Mouse (Mus musculus) left cerebral cortex, postnatal 36 days (tissue): ENCODE results near the gene Fcrl5. TPM values are rescaled to one million over a fixed set of nuclear protein-coding genes. Genes with fewer than 3 reads are reported as not detected.
A peak's percentile ranks its signal among the peaks of the same experiment; 100 is the strongest.

Experiments
- DNase-seq, 2 experiments: peaks; one replicate each; pipeline ENCODE4 v3.0.0; 2021 to 2022; ENCODE audit warnings: low spot score in 2 of 2, mixed read lengths in 1 of 2
- intact Hi-C: fragments of 180-260 bp; cut with DNase I; formaldehyde crosslinking; loops from one replicate; pipeline ENCODE4 v1.15.1; 2025
- total RNA-seq, 2 experiments: library from RNA; stranded (reverse); gene quantifications; 2 replicates each; pipeline ENCODE4 v1.2.3; 2021

The Fcrl5 gene
- total RNA-seq, 2 experiments from 2014 or later = 0.15 TPM; not detected in 1

DNA sequence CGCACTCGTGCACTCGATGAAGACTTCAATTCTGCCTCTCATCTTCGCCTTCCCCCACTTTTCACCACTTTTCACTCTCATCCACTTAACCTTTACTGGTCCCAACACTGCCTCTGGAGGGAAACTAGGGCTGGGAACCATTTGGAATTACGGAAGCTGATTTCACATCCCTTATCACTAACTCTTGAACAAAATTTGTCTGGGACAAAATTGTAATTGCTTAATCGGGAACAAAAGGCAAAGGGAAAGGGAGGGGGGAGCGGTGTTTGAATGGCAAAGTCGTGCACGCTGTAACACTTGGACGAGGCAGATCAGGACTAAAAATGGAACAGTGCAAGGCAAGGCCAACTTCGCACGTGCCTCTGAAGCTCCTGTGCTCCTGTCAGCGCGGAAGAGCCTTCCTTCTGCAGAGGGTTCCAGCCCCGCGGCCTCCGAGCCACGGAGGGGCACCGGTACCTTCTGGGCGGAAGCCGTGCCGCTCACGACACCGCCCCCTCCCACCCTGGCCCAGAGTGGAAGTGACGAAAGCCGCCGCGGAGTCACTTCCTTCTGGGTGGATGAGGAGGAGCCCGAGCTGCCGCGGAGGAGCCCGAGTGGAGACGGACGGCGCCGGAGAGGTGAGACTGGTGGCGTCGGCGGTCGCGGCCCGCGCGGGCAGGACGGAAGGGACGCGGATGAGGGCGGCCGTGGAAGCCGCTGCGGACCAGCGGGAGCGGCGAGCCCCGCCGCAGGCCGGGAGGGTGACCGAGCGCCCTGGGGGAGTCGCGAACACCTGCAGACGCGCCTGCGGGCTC lies 89.7 kb downstream of the Fcrl5 start, which contains the start of gene Etv3:
Gene Etv3, plus strand, starts transcription at position 365 of the 794 bp plus-strand sequence.
- intact Hi-C loops = loop anchor here (5.0 kb wide), 1 partner anchor 37 kb away; no protein-coding TSS in a partner anchor
- DNase-seq = peak; percentile 89 to 90

DNA sequence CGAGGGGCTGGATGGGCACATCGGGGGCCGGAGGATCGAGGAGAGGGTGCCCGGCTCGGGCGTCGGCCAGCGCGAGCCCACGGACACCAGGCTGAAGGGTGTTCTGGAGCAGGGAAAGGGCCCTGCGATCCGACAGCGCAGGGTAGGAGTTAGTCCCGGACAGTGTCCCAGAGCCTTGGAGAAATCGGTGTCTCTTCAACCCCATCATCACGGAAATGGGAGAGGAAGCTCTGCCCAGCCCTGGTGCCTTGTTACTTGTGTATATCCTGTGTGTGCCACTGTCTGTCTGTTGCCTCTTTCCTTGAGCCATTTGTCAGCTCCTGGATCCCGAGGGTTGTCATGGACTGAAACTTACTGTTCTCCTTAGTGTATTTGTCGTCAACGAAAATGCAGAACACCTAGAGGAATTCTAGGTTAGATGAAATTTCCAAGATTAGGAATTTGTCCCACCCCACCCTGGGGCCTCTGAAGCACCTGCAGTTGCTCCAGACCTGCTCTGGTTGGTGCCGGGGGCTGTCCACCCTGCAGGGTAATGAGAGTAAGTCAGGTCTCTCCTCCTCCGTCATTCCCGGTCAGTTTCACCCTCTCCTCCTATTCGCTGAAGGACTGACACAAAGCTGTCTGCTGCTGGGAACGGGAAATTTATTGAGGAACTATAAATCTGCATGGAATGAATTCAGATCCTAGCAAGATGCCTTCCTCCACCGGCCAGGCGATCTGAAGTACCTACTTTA lies 90.4 kb downstream of the Fcrl5 start:
- intact Hi-C loops = loop anchor here (5.0 kb wide), 1 partner anchor 36 kb away; no protein-coding TSS in a partner anchor
- DNase-seq = peak in 1 of 2 experiments; percentile 27

DNA sequence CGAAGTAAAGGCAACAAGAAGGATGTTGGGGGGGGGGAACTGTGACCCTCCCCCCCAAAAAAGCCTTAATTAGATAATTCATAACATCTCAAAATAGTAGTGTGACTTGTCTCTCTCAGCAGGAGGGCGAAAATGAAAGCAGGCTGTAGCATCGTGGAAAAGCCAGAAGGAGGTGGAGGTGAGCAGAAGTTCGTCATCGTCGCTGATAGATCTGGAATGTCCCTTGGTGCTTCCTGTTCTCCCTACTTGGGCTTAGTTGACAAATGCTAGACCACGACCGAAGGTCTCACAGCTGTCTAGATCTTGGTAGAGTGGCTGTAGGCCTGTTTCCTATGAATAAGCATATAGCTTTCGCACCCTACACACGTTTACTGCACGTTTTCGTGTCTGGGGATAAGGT lies 91.6 kb downstream of the Fcrl5 start:
- intact Hi-C loops = loop anchor here (5.0 kb wide), 1 partner anchor 35 kb away; no protein-coding TSS in a partner anchor
- DNase-seq = no peak

DNA sequence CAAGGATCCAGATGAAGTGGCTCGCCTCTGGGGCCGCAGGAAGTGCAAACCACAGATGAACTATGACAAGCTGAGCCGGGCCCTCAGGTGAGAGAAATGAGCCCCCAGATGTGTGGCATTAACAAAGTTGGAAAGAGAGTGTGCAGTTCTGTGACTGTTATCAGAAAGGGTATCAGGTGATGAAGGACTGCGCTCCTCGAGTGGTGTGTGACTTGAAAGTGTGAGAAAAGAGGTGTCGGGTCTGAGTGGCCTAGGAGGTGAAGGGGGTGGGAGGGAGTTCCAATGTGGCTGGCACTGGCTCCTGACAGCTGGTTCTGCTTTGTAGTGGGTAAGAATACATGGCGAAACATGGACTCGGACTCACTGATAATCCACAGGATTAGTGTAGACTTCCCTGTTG lies 92.4 kb downstream of the Fcrl5 start:
- intact Hi-C loops = loop anchor here (5.0 kb wide), 1 partner anchor 34 kb away; no protein-coding TSS in a partner anchor

DNA sequence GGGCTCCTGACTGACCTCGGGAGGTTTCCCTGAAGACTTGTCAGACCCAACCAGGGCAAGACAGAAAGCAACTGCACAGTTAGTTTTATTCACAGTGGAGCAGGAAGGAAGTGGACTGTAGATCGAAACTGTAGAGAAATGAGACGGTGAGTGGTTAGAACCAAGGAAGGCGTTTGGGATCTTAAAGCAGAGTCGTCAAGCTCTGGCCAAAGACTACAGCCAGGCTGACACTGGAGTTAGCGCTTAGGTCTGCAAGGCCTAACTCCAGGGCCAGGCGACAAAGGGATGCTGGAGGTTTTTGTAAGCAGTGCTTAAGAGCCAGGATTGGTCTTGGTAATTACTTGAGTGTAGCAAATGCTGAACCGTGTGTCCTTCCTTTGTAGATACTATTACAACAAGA lies 93.3 kb downstream of the Fcrl5 start:
- no peak for DNase-seq
- intact Hi-C loops = loop anchor here (5.0 kb wide), 1 partner anchor 33 kb away; no protein-coding TSS in a partner anchor

More for the DNA sequence above, 92.4 kb downstream of the Fcrl5 start:
- DNase-seq = no peak

DNA sequence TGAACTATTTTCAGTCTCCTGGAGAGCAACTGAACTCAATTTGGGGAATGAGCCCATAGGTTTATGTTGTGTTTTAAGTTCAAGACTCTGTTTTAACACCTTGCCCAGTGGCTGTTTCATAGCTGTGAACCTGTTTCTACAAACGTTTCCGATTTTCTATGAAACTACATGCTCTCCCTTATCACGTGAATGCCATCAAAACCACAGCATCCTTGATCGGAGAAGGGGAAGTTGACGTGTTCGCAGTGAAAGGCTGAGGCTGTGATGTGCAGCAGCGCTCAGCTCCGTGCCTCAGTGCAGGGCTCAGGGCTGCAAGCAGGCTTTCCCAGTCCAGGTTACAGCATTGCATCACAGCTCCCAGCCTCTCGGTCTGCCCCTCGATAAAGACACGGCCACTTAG lies 94.0 kb downstream of the Fcrl5 start:
- DNase-seq = no peak
- intact Hi-C loops = loop anchor here (5.0 kb wide), 1 partner anchor 33 kb away; no protein-coding TSS in a partner anchor

DNA sequence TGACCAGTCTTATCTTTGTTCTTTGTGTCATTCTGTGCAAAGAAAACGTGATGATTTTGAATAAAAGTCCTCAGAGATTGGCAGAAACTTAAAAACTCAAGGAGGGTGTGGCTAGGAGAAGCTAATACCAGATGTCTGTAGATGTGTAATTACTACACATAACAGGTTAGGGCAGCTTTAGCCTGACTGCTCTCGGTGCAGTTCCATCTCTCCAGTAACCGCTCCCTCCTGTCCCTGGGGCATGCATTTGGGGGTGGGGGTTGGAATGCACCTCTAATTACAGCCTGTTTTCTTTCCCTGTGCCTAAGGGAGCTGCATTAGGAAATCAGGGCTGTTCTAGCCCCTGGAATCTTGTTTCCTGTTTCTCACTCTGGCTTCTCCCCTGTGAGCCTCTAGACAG lies 94.7 kb downstream of the Fcrl5 start:
- intact Hi-C loops = no loop called here

DNA sequence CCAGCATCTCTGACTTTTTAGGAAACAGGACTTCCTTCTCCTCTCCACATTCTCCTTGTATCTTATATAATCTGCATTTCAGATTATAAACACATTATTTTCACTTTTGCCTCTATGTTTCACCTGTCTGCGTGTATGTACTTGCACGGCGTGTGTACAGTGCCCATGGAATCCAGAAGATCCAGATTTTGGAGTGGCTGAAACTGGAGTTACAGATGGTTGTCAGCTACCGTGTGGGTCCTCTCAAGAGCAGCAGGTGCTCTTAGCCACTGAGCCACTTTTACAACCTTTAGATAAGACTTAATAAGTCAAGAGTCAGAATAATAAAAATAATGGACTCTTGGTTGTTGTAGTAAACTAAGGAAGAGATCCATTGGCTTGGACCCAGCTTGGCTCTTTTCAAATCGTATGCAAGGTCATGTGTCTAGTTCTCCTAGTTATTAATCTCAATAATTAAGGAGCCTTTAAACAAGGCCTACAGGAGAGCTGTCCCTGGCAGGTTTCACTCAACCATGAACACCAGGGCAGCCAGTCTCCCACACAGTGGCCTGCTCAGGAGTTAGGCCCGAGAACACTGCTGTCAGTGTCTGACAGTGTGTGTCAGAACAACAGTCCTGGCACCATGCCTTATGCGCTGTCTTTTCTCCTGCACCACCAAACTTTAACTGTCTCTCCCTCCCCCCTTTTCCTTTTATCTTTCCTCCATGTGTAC lies 98.2 kb downstream of the Fcrl5 start:
- DNase-seq = no peak
- intact Hi-C loops = no loop called here

More for the DNA sequence above, 94.7 kb downstream of the Fcrl5 start:
- no peak for DNase-seq

DNA sequence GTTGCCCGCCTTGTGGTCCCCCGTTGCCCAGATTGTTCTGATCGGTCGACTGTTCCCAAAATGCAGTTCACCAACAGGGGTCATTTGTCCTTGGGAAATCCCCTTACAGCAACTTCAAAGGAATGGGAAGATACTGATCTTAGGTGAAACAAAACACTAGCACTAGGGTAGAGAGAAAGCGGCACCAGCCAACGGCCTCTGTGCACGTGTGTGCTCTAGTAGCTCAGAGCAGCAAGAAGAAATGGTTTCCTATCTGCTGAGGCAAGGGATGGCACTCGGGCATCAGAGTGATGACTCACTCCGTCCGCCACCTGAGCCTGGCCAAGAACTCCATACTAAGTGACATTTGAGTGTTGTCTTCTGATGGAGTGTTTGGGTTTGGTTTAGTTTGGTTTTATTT lies 102.5 kb downstream of the Fcrl5 start:
- intact Hi-C loops = no loop called here
- no peak for DNase-seq

DNA sequence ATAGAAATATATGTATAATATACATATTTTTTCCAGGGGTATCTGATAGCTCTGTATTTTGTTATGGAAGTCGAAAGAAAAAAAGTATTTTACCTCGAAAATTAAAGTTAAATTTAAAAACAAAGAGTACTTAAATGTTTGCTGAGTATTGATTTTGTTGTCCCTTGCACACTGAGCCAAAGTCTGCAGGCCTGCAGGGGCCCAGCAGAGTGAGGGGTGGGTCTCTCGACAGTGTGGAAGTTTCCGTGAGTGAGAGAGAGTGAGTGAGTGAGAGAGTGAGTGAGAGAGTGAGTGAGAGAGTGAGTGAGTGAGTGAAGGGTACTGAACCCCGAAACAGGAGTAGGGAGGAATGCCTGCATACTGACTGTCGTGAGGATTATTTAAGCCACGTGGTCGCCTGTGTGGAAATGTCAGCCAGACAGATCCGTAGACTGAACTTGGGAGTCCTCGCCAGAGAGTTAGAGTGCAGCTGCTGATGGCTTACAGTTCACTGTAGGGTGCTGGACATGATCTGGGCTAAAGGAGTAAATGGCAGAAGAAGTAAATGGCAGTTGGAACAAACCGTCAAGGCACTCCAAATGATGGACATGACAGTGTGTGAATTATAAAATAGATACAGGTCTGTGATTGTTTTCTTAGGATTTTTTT lies 104.6 kb downstream of the Fcrl5 start:
- intact Hi-C loops = no loop called here
- DNase-seq = no peak

DNA sequence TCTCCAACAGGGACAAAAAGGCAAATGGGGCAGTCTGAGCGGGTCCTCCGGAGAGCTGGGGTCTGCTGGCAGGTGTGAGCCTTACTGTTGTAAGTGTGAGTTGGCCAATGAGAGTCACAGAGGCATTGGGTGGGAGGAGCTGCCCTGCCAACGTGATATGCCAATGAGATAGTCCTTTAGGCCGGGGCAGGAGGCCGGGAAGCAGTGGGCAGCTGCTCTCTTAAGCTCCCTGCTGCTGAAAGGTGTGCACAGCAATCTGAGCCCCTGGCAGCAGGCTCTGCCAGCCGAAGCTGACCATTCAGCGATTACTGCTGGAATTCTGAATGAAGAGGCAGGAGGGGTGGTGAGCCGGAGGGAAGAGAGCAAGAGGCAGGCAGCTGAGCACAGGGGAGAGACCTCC lies 105.1 kb downstream of the Fcrl5 start:
- intact Hi-C loops = no loop called here
- DNase-seq = no peak

DNA sequence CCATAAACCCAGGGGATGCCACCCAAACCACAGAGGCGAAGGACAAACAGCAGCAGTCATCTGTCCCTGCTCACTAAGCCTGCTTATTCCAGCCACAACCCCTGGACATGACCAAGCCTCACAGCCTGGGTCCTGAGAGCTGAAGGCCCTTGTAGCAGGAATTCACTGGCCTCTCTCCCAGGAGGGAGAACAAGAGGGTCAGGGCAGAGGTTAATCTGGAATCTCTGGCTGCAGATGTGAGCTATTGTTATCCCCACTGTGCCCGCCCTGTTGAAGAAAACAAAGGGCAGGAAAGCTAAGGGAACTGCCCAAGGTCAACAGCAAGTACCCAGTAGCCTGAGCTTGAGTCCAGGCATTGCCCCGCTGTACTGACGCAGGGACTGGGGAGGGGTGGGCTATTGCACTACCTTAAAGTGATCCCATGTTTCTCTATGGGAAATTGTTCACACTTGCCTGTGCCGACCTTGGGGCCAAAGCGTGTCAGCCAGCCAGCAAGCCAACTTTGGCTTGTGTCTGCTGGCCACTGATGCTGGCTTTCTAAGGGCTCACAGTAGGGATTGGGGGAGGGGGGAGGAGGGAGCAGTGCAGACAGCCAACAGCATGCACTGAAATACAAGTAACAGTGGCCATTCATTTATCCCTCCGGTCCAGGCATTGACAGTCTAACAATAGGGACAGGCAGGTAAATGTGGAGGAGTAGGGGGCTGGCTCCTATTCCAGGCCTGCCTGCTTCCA lies 107.1 kb downstream of the Fcrl5 start:
- no peak for DNase-seq
- intact Hi-C loops = no loop called here

DNA sequence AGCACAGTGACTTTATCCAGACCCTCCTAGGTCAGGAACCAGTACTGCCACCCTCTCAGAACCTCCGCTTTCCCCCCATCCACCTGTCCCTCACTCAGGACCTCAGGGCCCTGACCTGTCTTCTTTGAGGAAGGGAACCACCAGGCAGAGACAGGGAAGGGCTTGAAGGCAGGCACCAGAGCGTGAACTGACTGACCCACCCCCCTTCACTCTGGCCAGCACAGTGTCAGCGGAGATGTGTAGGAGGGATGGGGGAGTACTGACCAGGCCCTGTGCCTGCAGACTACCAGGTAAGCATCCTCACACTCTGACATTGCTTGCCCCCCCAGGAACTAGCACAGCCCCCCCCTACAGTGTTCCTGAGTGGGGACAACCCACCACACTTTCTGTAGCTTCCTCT lies 110.0 kb downstream of the Fcrl5 start:
- intact Hi-C loops = no loop called here
- DNase-seq = no peak

DNA sequence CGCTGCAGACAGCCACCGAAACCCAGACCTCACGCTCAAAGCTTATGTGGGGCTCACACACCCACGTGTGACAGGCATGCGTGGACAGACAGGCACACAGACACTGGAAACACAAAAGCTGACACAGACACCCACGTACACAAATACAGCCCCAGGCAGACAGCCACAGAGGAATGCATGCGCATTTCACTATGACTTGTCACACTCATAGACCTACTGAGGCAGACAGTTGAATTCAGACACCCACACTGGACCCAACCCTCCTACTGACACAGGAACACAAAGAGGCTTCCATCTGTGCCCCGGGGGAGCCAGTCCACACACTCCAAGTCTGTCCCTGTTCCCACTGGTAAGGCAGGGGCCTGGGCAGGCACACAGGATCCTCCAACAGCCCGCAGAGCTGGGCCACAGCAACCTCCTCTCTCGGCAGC lies 110.7 kb downstream of the Fcrl5 start:
- intact Hi-C loops = no loop called here
- peak; percentile 74 to 81 for DNase-seq

DNA sequence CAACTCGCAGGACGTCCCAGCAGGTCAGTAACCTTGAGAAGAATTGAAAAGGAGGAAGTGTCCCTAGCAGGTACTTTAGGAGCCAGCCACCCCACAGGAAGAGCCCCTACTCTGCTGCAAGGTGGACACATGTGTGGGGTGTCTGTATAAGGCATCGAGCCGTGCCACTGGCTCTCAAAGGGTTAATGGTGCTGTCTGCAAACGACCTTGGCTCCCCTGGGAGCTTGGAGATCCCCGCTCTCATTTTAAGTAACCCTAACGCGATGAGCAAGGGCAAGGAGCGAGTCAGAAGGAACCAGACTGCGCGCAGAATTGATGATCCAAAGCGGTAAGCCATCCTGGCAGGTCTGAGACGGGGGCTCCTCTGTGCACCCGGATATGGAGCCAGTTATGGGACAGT lies 114.3 kb downstream of the Fcrl5 start:
- DNase-seq = no peak
- intact Hi-C loops = no loop called here
